Mouse (Mus musculus) ovary, postnatal 14 days (tissue): ENCODE measurements around the gene Acot7.

Source experiments
- DNase-seq: peaks from one replicate; pipeline ENCODE4 v3.0.0; 2022; ENCODE audit warnings: low spot score

Gene Acot7

DNA sequence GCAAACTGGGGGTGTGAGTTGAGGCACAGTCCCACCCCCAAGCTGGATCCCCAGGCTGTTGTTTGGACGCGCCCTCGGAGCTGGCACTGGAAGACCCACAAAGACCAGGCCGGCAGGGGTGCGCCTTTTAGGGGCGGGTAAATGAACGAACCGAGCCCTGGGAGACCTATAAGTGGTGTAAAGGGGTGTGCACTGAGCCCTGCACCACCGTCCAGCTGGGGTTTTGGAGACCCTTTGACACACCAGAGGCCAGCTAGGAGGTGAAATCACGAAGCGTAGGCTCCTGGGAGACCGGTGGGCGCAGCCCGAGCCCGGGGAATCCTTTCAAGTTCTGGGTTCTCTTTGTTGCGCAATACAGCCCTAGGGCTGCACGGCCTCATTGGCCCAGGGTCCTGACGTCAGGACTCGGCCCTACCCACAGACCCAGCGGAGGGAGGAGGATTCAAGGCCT, 96.8 kb downstream of the Acot7 start:
- no peak for DNase-seq

DNA sequence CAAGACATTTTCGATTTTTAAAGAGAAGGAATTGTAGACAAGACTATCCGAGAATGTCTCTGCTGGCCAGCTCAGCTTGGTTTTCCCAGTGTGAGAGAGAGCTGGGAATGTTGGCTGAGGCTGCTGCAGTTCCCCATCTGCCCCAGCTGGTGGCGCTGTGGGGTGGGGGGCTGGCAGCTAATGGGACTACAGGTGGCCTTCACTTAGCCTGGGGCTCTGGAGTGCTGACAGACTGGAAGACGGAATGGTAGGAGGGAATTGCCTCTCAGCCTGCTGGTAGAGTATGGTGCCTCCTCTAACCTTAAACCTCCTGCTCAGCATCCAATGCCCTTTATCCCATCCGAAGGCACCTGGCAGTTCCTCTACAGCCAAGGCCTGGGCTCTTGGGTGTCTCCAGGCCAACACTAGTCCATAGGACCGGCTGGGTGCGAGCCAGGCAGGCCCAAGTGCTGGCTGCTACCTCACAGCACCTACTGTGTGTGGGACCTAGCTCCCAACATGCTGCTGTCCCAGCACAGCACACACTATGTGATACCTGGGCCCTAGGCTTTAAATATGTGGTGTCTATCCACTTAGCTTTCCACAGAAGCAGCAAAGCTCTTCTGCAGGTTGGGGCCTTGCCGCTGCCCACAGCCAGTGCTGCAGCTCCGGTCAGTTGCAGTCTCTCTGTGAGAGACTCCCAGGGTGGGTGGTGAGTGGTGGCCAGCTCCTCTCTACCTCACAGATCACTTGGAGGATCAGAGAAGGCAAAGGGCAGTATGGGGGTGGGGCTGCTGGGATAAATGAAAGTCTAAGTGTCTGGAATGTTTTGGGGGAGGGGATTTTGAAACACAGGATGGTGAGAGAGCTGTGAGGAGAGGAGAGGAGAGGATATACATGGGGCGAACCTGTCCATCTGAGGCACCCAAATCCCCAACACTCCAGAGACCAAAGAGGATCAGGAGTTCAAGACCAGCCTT, 98.7 kb downstream of the Acot7 start:
- DNase-seq: no peak

GRCm38 (mm10) chr4:152277916-152278315, 100.0 kb downstream of the Acot7 start:
- no peak for DNase-seq

GRCm38 (mm10) chr4:152278986-152279385, 101.1 kb downstream of the Acot7 start:
- no peak for DNase-seq

- no peak for DNase-seq
These were observed 103.7 kb downstream of the Acot7 start for GRCm38 (mm10) chr4:152281601-152282000.

- no peak for DNase-seq
These were observed 104.8 kb downstream of the Acot7 start for GRCm38 (mm10) chr4:152282721-152283120.

DNA sequence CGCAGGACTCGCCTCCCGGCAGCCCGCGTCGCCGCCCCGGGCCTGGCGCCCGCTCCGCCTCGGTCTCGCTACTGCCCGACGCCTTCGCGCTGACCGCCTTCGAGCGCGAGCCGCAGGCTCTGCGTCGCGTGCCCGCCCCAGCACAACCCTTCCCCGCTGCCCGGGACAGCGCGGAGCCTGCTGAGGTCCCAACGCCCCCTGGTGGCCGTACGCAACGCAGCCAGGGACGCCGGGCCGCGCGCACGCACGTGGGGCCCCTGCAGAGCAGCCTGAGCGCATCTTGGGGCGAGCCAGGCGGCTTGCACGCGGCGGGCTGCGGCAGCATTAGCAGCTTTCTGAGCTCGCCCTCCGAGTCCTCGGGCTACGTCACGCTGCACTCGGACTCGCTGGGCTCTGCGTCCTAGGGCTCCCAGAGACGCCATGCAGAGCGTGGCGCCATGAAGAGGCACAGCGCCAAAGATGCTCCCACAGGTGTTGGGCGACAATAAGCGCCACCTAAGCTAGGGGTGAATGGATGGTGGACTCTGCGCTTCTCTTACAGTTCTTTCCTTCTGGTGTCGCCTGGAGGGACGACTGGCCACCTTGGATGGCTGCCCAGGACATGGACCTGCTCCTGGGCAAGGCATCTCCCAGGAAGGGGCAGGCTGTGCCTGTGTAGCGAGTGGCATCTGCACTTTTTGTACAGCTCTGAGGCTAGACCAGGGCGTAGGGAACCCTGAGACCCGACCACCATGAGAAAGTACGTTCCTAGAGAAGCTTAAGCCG, 105.4 kb downstream of the Acot7 start:
- DNase-seq: peak; percentile 78

GRCm38 (mm10) chr4:152285505-152285904, 107.6 kb downstream of the Acot7 start:
- DNase-seq: no peak

DNA sequence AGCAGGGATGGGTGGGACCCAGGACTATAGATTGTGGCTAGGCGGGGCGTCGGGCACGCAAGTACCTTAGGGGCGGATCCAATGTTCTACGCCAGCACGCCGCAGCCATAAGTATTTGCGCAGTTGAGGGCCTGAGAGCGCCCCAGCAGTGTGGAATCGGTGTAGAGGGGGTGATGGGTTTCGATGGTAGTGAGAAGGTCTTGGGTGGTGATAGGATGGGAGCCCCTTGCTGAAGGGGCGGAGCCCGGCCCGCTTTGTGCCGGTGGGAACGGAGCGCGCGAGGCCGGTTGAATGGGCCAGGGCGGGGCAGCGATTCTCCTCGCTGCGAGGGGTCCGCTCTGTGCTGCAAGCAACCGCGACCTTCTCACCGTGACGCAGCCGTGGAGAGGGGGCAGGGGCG, 108.2 kb downstream of the Acot7 start:
- DNase-seq: no peak

DNA sequence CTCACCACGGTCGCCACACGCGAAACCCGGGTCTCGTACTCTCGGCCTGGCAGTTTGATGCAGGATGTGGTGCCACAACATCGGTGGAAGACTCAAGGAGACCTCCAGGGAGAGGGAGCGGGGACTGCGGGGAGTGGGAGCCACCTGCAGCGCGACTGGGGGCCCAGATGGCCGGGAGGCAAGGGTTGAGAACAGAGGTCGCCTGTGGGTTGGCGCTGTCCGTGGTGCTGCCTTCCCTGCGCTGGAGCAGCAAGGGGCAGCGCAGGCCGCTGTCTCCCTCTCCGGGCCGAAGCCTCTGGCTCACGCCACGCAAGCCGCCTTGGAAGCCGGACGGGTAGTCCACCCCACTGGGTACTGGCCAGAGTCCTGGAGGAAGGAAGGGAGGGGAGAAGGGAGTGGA, 109.0 kb downstream of the Acot7 start:
- DNase-seq: no peak

- no peak for DNase-seq
These were observed 109.6 kb downstream of the Acot7 start for GRCm38 (mm10) chr4:152287317-152288120.

GRCm38 (mm10) chr4:152288398-152288945, 110.5 kb downstream of the Acot7 start:
- DNase-seq: no peak

GRCm38 (mm10) chr4:152290385-152290784, 112.5 kb downstream of the Acot7 start:
- DNase-seq: no peak

GRCm38 (mm10) chr4:152290991-152291390, 113.1 kb downstream of the Acot7 start:
- no peak for DNase-seq

DNA sequence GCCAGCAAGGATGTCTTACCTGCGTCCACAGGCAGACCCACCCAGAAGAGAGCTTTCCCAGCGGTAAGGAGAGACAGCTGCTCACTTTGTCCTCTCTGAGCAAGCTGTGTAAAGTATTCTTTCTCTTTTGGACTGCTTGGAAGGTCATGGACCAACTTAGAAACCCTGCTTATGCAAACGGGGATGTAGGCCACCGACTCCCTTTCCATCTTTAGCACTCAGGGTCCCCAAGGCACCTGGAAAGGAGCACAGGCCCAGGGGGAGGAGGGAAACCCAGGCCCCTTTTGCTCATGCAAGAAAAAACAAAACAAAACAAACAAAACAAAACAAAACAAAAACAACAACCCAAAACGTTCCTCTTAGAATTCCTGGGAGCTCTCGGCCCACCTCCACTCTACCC, 113.6 kb downstream of the Acot7 start, which contains the start of gene Hes3:
TSS of gene Hes3 (minus strand) at position 101 of the 400 bp plus-strand sequence.
- no peak for DNase-seq

DNA sequence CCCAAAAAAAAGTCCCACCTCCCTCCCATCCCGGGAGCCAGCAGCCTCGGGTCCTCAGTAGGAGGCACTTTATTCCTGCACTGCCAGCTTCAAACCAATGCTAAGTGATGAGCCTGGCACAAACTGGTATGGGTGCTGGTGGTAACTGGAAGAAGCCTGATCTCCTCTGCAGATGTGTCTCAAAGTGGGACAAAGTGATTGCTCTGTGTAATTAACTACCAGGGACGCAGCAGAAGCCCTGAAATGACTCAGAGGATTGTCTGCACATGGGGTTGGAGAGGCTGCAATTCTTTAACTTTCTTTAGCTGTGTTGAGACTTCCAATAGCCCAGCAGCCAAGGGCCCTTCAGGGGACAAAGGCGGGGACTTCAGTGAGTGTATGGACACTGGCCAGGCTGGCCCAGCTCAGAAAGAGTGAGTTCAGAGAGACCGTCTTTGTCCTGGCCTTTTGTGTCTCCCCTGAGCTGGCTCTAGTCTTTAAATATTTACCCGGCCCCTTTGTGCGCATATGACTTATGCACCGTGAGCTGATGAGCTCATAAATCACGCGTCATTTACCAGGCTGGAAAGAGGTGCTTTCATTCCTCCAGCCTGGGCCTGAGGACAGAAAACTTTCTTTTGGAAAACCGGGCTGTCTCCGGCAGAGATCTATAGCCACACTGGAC, 114.3 kb downstream of the Acot7 start:
- no peak for DNase-seq

- no peak for DNase-seq
These were observed 116.4 kb downstream of the Acot7 start for GRCm38 (mm10) chr4:152294188-152294929.

GRCm38 (mm10) chr4:152295916-152296315, 118.0 kb downstream of the Acot7 start:
- no peak for DNase-seq

GRCm38 (mm10) chr4:152296371-152296770, 118.4 kb downstream of the Acot7 start:
- no peak for DNase-seq
